In the genomic region with DNA sequence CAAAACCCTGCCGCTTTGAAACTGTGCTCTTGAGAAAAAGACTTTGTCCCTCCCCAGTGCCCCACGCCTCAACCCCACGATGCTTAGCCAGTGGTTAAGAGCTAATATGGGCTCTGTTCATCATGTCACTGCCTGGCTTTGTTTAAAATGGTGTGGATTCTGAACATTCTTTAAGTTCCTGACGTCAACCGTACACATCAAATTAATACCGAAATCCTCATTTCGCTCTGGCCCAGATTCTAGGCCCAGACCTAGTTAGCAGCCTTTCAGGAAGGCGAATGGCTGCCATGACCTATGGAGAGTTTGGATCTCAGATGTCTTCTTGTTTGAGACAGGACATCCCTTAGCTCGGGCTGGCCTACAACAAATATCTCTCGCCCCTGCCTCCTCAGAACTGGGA, we compare ENCODE assay signal across 10 mouse cellular contexts. TPM values are rescaled to one million over a fixed set of nuclear protein-coding genes. Genes with fewer than 3 reads are reported as not detected.
DNase-seq lines count a peak whose midpoint lies in the region; ATAC-seq and TF ChIP-seq lines count a peak whose summit lies in the region.
"Had no signal": no experiment of that assay in that cellular context is flagged by ENCODE, and none has a peak within 500 bp of the region (broad histone marks: within the 10 kb centered on the region; RNA-seq: fewer than 3 reads in every experiment).

No protein-coding gene starts in this region.

- no peaks in the 10 kb centered on the region for H3K27me3 ChIP-seq in limb, embryonic 11.5 days (ENCODE audit: control insufficient read depth, insufficient read depth, low read length)
- no peaks in the 10 kb centered on the region for H3K27me3 ChIP-seq in limb, embryonic 10.5 days (ENCODE audit: low read depth, poor library complexity, severe bottlenecking)

- intact Hi-C loops in gastrocnemius, adult 2 months (cut with DNase I) = no loop called here

- peak overlapping the region; percentile 17; the same call in 1 of the 2 replicates for H3K9ac ChIP-seq in limb, embryonic 11.5 days (ENCODE audit: low read length)

- no peak for TF ChIP-seq CTCF in gastrocnemius, adult 2 months (IDR thresholded peaks at IDR 0.05)

- no peak for ATAC-seq in limb, embryonic 11.5 days (ENCODE audit: insufficient number of reproducible peaks, low FRiP score, low TSS enrichment, low read depth)
- ATAC-seq in erythroid progenitor cell, adult 5-6 weeks (replicated peaks; ENCODE audit: low FRiP score, poor library complexity, severe bottlenecking) = peak; percentile 18

- H3K9me3 ChIP-seq in limb, embryonic 11.5 days (ENCODE audit: control insufficient read depth, low read length) = no peaks in the 10 kb centered on the region; the same call in 1 of the 2 replicates
- H3K9me3 ChIP-seq in limb, embryonic 10.5 days (replicated peaks) = no peaks in the 10 kb centered on the region

- no peaks in the 10 kb centered on the region for H3K36me3 ChIP-seq in limb, embryonic 11.5 days (ENCODE audit: control insufficient read depth, insufficient read depth, low read length)
- H3K36me3 ChIP-seq in limb, embryonic 10.5 days = peaks cover 24% of the 10 kb centered on the region
- no peaks in the 10 kb centered on the region for H3K36me3 ChIP-seq in macrophage (ENCODE audit: inconsistent target)

- no peaks in the 10 kb centered on the region for H3K4me1 ChIP-seq in limb, embryonic 11.5 days (ENCODE audit: control insufficient read depth, insufficient read depth, low read length)
- peaks cover 10% of the 10 kb centered on the region for H3K4me1 ChIP-seq in limb, embryonic 10.5 days

- DNase-seq in gastrocnemius, adult 2 months = no peak
- no peak for DNase-seq in gastrocnemius, postnatal 10 days
- DNase-seq in limb, embryonic 11.5 days (ENCODE audit: low spot score) = no peak
- DNase-seq in limb, embryonic 10.5 days (ENCODE audit: low spot score) = no peak
- DNase-seq in kidney, postnatal 36 days = no peak
- no peak for DNase-seq in left cerebral cortex, adult 9 months (ENCODE audit: low spot score in 2 of 2)
- DNase-seq: kidney, adult 18-20 months; thymus, adult 18-20 months had no signal

- no peak overlapping the region for H3K4me2 ChIP-seq in limb, embryonic 11.5 days (ENCODE audit: low read depth, severe bottlenecking)

- H3K4me3 ChIP-seq in gastrocnemius, adult 2 months = no peak overlapping the region; the same call in 1 of the 2 replicates
- H3K4me3 ChIP-seq in limb, embryonic 11.5 days (ENCODE audit: low read depth, low read length) = no peak overlapping the region
- no peak overlapping the region for H3K4me3 ChIP-seq in limb, embryonic 10.5 days
- H3K4me3 ChIP-seq in macrophage (ENCODE audit: inconsistent target) = peak overlapping the region; percentile 22

- no peaks in the 10 kb centered on the region for H3K79me2 ChIP-seq in macrophage (ENCODE audit: inconsistent target)

- peak overlapping the region; percentile 68 for H3K27ac ChIP-seq in gastrocnemius, adult 2 months
- H3K27ac ChIP-seq in limb, embryonic 11.5 days (replicated peaks; ENCODE audit: low read depth, low read length) = no peak overlapping the region
- H3K27ac ChIP-seq in limb, embryonic 10.5 days = no peak overlapping the region
- peak overlapping the region; percentile 72 for H3K27ac ChIP-seq in macrophage

- WGBS in limb, embryonic 11.5 days = 91% methylated on average over 10 of the region's 10 CpGs
- WGBS in limb, embryonic 10.5 days = 94% methylated on average over 10 of the region's 10 CpGs
- WGBS in macrophage (ENCODE audit: missing documents) = 86% methylated on average over 10 of the region's 10 CpGs

RNA-seq across cellular contexts. Expression of a gene that starts 10.0 kb away (rescaled TPM):
- 10 to 100 TPM; 63.2 to 72.3 TPM for total RNA-seq in gastrocnemius, adult 2 months (2021)
- total RNA-seq in gastrocnemius, postnatal 10 days (2021) = 10 to 100 TPM; 63.0 to 68.2 TPM
- 29.4 and 31.5 TPM in 2 replicates for polyA plus RNA-seq in limb, embryonic 11.5 days (2014; fragmentation: Nextera tagmentation; extraction: Ambion mirVana)
- polyA plus RNA-seq in limb, embryonic 10.5 days (2016; fragmentation: Nextera tagmentation; extraction: Ambion mirVana) = 39.0 and 44.7 TPM in 2 replicates
- 28.5 and 44.9 TPM in 2 replicates for total RNA-seq in erythroid progenitor cell, adult 5-6 weeks (2015; ENCODE audit: low replicate concordance)
- total RNA-seq in erythroid progenitor cell, adult 5-6 weeks (2017; ENCODE audit: low replicate concordance) = 20.8 and 36.7 TPM in 2 replicates
- 100 to 1,000 TPM in 20 of 26 experiments, 10 to 100 TPM in 6; 78.1 to 135 (median 108) TPM for total RNA-seq in macrophage (2018; cell fraction: chromatin; rRNA removed)
- 10 to 100 TPM; 42.8 to 63.5 (median 55.3) TPM for total RNA-seq in macrophage (2018; cell fraction: cytosol; rRNA removed)
- total RNA-seq in macrophage (2018; cell fraction: nucleus; rRNA removed) = 100 to 1,000 TPM in 9 of 26 experiments, 10 to 100 TPM in 17; 70.1 to 131 (median 96.5) TPM
- 47.9 to 67.1 TPM (median 62.5 TPM) in 3 replicates for polyA plus RNA-seq in macrophage (2018)

RNA-seq across cellular contexts. Expression of a gene that starts 44.2 kb away (rescaled TPM):
- 10 to 100 TPM; 49.1 to 73.5 TPM for total RNA-seq in gastrocnemius, adult 2 months (2021)
- 10 to 100 TPM; 57.9 to 59.4 TPM for total RNA-seq in gastrocnemius, postnatal 10 days (2021)
- polyA plus RNA-seq in limb, embryonic 11.5 days (2014; fragmentation: Nextera tagmentation; extraction: Ambion mirVana) = 256 TPM in 2 replicates
- polyA plus RNA-seq in limb, embryonic 10.5 days (2016; fragmentation: Nextera tagmentation; extraction: Ambion mirVana) = 265 and 267 TPM in 2 replicates
- total RNA-seq in erythroid progenitor cell, adult 5-6 weeks (2015; ENCODE audit: low replicate concordance) = 40.0 and 47.8 TPM in 2 replicates
- 60.5 and 68.3 TPM in 2 replicates for total RNA-seq in erythroid progenitor cell, adult 5-6 weeks (2017; ENCODE audit: low replicate concordance)
- total RNA-seq in macrophage (2018; cell fraction: chromatin; rRNA removed) = 100 to 1,000 TPM in 8 of 26 experiments, 10 to 100 TPM in 18; 15.3 to 144 (median 80.7) TPM
- 100 to 1,000 TPM in 13 of 26 experiments, 10 to 100 TPM in 13; 70.1 to 161 (median 99.7) TPM for total RNA-seq in macrophage (2018; cell fraction: cytosol; rRNA removed)
- 100 to 1,000 TPM in 15 of 26 experiments, 10 to 100 TPM in 11; 40.0 to 185 (median 107) TPM for total RNA-seq in macrophage (2018; cell fraction: nucleus; rRNA removed)
- polyA plus RNA-seq in macrophage (2018) = 76.9 to 105 TPM (median 87.9 TPM) in 3 replicates

Comparison
In these comparisons a context has a peak if more than half of its experiments do, and no peak if none do; other contexts are left out.
1. H3K27ac ChIP-seq: peak in gastrocnemius, adult 2 months (single experiment) and macrophage (single experiment); none in limb, embryonic 11.5 days (single experiment) and limb, embryonic 10.5 days (single experiment).